Mouse (Mus musculus) heart, embryonic 16.5 days (tissue): ENCODE results near the gene Rgl2. TPM values are rescaled to one million over a fixed set of nuclear protein-coding genes. Genes with fewer than 3 reads are reported as not detected.
A peak's percentile ranks its signal among the peaks of the same experiment; 100 is the strongest.

Experiments
- ATAC-seq: fragments of 200-750 bp; cut with Nextera tagmentation; replicated peaks from 2 replicates; pipeline ENCODE4 v1.8.0; 2017; ENCODE audit warnings: moderate number of reproducible peaks; ENCODE audit not compliant: insufficient read depth, low FRiP score; ENCODE audit errors: extremely low read depth
- H3K27ac ChIP-seq: fragments of 300-500 bp; sonication (generic); 2 replicates; pipeline ENCODE4 v1.5.1; 2014; ENCODE audit warnings: mild to moderate bottlenecking, low read length, control low read depth, moderate library complexity
- H3K27me3 ChIP-seq: fragments of 300-500 bp; sonication (generic); 2 replicates; pipeline ENCODE4 v1.6.1; 2014; ENCODE audit warnings: low read length, mixed read lengths; ENCODE audit not compliant: control insufficient read depth, insufficient read depth
- H3K36me3 ChIP-seq: fragments of 300-500 bp; sonication (generic); 2 replicates; pipeline ENCODE4 v1.6.1; 2014; ENCODE audit not compliant: control insufficient read depth, insufficient read depth
- H3K4me1 ChIP-seq: fragments of 300-500 bp; sonication (generic); 2 replicates; pipeline ENCODE4 v1.6.1; 2014; ENCODE audit warnings: low read length, mixed read lengths; ENCODE audit not compliant: control insufficient read depth, insufficient read depth
- H3K4me2 ChIP-seq: fragments of 300-500 bp; sonication (generic); 2 replicates; pipeline ENCODE4 v1.6.1; 2014; ENCODE audit warnings: low read depth, mild to moderate bottlenecking, control low read depth, low read length
- H3K4me3 ChIP-seq: fragments of 300-500 bp; sonication (generic); 2 replicates; pipeline ENCODE4 v1.5.1; 2014; ENCODE audit warnings: mild to moderate bottlenecking, control low read depth, low read length
- H3K9ac ChIP-seq: fragments of 300-500 bp; sonication (generic); 2 replicates; pipeline ENCODE4 v1.6.1; 2014; ENCODE audit warnings: low read length, control low read depth
- H3K9me3 ChIP-seq: fragments of 300-500 bp; sonication (generic); replicated peaks from 2 replicates; pipeline ENCODE4 v1.6.1; 2016; ENCODE audit warnings: low read length; ENCODE audit not compliant: control insufficient read depth
- WGBS: fragments of 180-500 bp; shearing (Covaris S2); extraction: QIAGEN DNeasy Blood & Tissue Kit; methylation state at CpG from one replicate; pipeline ENCODE4 v1.1.7; 2014; 5-methylcytosine and 5-hydroxymethylcytosine counted together
- polyA plus RNA-seq: library from polyadenylated mRNA; unstranded; fragments of >200 nt; fragmentation: Nextera tagmentation; extraction: Ambion mirVana; gene quantifications from 2 replicates; pipeline ENCODE4 v1.2.1, GENCODE M21; 2015

Rgl2 gene
- polyA plus RNA-seq, 1 experiment from 2014 or later: 40.8 TPM

GRCm38 (mm10) chr17:33938783-33939182 is 9.4 kb downstream of the Rgl2 start:
- WGBS: 78% methylated on average over 11 of the region's 11 CpGs
- no peak overlapping the region for H3K4me2 ChIP-seq
- no peaks in the 10 kb centered on the region for H3K27me3 ChIP-seq
- H3K9ac ChIP-seq: no peak overlapping the region
- peaks cover 15% of the 10 kb centered on the region for H3K4me1 ChIP-seq
- no peak overlapping the region for H3K27ac ChIP-seq
- H3K36me3 ChIP-seq: peaks cover 20% of the 10 kb centered on the region
- no peaks in the 10 kb centered on the region for H3K9me3 ChIP-seq
- H3K4me3 ChIP-seq: no peak overlapping the region
- no peak for ATAC-seq

- H3K9ac ChIP-seq: peak within 1 kb of the TSS; percentile 89
- 0 out of 2 replicates have a peak within 1 kb of the TSS, but pooled peaks have one; percentile 44 for H3K27ac ChIP-seq
- H3K36me3 ChIP-seq: peaks cover 26% of the 10 kb centered on the region
- H3K4me2 ChIP-seq: peak within 1 kb of the TSS; percentile 77
- H3K9me3 ChIP-seq: no peaks in the 10 kb centered on the region
- H3K4me1 ChIP-seq: peaks cover 15% of the 10 kb centered on the region
- H3K27me3 ChIP-seq: no peaks in the 10 kb centered on the region
- peak; percentile 88 for ATAC-seq
- H3K4me3 ChIP-seq: peak within 1 kb of the TSS; percentile 87
- WGBS: under 1% methylated on average over 36 of the region's 36 CpGs
Measured at GRCm38 (mm10) chr17:33940206-33940805, 11.0 kb downstream of the Rgl2 start, which contains the start of the genes Pfdn6 and Wdr46. Pfdn6 (minus strand) TSS chr17:33940343. Wdr46 (plus strand) TSS chr17:33940660.

GRCm38 (mm10) chr17:33940981-33941380 is 11.6 kb downstream of the Rgl2 start:
- Histone ChIP-seq H3K27me3 (no peaks in the 10 kb centered on the region), H3K9me3 (no peaks in the 10 kb centered on the region), H3K4me2 (peak overlapping the region; percentile 77), H3K36me3 (peaks cover 20% of the 10 kb centered on the region), H3K4me3 (peak overlapping the region; percentile 87), H3K27ac (no peak overlapping the region), H3K9ac (peak overlapping the region; percentile 89), H3K4me1 (peaks cover 15% of the 10 kb centered on the region)
- under 1% methylated on average over 26 of the region's 26 CpGs for WGBS
- ATAC-seq: 0 out of 2 replicates have a peak, but pooled peaks have one; percentile 12

GRCm38 (mm10) chr17:33941381-33941780 is 12.0 kb downstream of the Rgl2 start:
- Histone ChIP-seq H3K4me1 (peaks cover 15% of the 10 kb centered on the region), H3K27me3 (no peaks in the 10 kb centered on the region), H3K27ac (no peak overlapping the region), H3K9ac (peak overlapping the region; percentile 89), H3K4me2 (peak overlapping the region; percentile 77), H3K4me3 (peak overlapping the region; percentile 87), H3K36me3 (peaks cover 19% of the 10 kb centered on the region), H3K9me3 (no peaks in the 10 kb centered on the region)
- ATAC-seq: no peak
- 48% methylated on average over 19 of the region's 19 CpGs for WGBS

- Histone ChIP-seq H3K27me3 (no peaks in the 10 kb centered on the region), H3K36me3 (peaks cover 19% of the 10 kb centered on the region), H3K9me3 (no peaks in the 10 kb centered on the region), H3K4me2 (no peak overlapping the region), H3K4me1 (peaks cover 15% of the 10 kb centered on the region), H3K4me3 (no peak overlapping the region), H3K27ac (no peak overlapping the region), H3K9ac (no peak overlapping the region)
- ATAC-seq: no peak
- 92% methylated on average over 15 of the region's 15 CpGs for WGBS
Measured at GRCm38 (mm10) chr17:33943454-33943853, 14.1 kb downstream of the Rgl2 start.

GRCm38 (mm10) chr17:33947430-33948089 is 18.2 kb downstream of the Rgl2 start:
- Histone ChIP-seq H3K4me2 (no peak overlapping the region), H3K27ac (no peak overlapping the region), H3K9ac (no peak overlapping the region), H3K4me3 (no peak overlapping the region), H3K36me3 (peaks cover 27% of the 10 kb centered on the region), H3K4me1 (peaks cover 24% of the 10 kb centered on the region), H3K9me3 (no peaks in the 10 kb centered on the region), H3K27me3 (no peaks in the 10 kb centered on the region)
- 78% methylated on average over 10 of the region's 10 CpGs for WGBS
- no peak for ATAC-seq

GRCm38 (mm10) chr17:33948090-33948904 is 19.0 kb downstream of the Rgl2 start:
- Histone ChIP-seq H3K36me3 (peaks cover 32% of the 10 kb centered on the region), H3K9ac (no peak overlapping the region), H3K9me3 (no peaks in the 10 kb centered on the region), H3K27me3 (no peaks in the 10 kb centered on the region), H3K4me1 (peaks cover 32% of the 10 kb centered on the region), H3K27ac (no peak overlapping the region), H3K4me3 (no peak overlapping the region), H3K4me2 (no peak overlapping the region)
- ATAC-seq: no peak
- WGBS: 85% methylated on average over 22 of the region's 22 CpGs

- ATAC-seq: no peak
- 86% methylated on average over 19 of the region's 19 CpGs for WGBS
- Histone ChIP-seq H3K27ac (no peak overlapping the region), H3K4me1 (peaks cover 39% of the 10 kb centered on the region), H3K36me3 (peaks cover 36% of the 10 kb centered on the region), H3K4me3 (no peak overlapping the region), H3K27me3 (no peaks in the 10 kb centered on the region), H3K9me3 (no peaks in the 10 kb centered on the region), H3K4me2 (no peak overlapping the region), H3K9ac (no peak overlapping the region)
Measured at GRCm38 (mm10) chr17:33948905-33949537, 19.7 kb downstream of the Rgl2 start.
